Mouse (Mus musculus): ENCODE results near the gene Pstpip1.
A peak's percentile ranks its signal among the peaks of the same experiment; 100 is the strongest.

The Pstpip1 gene

GRCm38 (mm10) chr9:56104921-56105320 lies 15.2 kb downstream of the Pstpip1 start:
- DNase-seq (ENCODE audit: low read depth in 2 of 2, low spot score in 2 of 2) = no peak

DNA sequence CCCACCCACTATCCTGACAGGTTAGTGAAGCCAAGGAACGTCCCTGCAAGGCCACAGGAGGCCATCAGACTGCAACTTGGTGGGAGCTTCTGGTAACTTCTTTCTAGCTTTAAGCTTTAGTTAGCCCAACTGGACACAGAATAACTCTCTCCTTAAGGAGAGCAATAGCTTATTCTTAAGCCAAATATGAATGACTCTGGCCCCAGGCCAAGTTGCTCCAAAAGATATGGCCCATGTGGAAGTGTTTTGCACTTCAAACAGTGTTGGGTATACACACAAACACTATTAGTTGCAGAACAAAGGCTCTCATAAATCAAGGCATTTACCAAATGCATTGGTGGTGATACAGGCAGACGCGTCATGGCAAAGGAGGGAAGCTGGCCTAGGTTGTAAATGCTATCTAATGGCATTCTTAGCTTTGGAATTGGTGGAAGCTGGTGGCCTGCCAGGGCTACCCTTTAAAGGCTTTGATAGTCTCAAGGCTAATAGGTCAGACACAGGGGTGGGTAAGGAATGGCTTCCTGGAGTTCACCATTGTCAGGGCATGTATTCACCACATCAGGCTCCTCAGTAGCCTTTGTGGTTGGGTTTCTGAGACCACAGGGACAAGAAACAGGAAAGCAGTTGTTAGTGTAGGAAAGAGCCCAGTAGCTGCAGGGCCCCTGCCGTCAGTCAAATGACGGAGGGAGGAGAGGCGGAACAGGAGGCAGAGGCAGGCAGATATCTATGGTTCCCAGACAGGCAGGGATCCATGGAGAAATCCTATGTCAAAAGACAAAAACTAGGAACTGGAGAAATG lies 16.7 kb downstream of the Pstpip1 start:
- no peak for DNase-seq (ENCODE audit: low read depth in 2 of 2, low spot score in 2 of 2)

DNA sequence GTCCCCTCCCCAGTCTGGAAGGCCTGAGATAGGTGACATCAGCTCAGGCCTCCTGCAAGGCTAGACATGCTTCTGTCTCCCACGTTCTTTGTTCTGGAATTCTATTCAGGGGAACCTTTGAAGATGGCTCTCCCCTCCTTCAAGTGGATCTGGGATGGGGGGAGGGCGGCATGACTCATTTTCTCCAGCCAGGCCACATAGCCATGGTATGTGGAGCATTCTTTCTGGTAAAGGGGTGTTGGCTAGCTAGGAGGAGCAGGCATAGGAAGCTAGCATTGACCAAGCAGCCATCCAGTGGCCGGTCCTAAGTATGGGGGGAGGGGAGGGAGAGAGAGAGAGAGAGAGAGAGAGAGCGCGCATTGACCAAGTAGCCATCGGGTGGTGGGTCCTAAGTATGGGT lies 17.8 kb downstream of the Pstpip1 start:
- DNase-seq (ENCODE audit: low read depth in 2 of 2, low spot score in 2 of 2) = no peak

DNA sequence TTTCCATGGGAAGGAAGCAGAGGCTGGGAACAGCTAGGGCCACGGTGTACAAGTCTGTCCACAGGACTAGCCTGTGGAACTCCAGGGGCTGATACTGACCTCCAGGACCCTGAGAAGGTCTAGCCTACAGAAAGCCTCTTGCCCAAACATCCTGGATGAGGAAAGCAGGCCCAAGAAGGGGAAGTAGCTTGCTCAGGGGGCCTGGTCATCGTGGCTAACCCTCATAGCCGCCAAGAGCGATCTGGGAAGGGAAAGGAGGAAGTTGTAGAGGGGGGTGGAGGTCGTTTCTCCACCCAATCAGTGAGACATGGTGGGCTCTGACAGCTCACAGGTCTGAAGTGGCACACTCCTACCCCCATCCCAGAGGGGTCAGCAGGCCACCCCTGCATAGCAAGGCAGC lies 18.4 kb downstream of the Pstpip1 start:
- DNase-seq (ENCODE audit: low read depth in 2 of 2, low spot score in 2 of 2) = no peak

DNA sequence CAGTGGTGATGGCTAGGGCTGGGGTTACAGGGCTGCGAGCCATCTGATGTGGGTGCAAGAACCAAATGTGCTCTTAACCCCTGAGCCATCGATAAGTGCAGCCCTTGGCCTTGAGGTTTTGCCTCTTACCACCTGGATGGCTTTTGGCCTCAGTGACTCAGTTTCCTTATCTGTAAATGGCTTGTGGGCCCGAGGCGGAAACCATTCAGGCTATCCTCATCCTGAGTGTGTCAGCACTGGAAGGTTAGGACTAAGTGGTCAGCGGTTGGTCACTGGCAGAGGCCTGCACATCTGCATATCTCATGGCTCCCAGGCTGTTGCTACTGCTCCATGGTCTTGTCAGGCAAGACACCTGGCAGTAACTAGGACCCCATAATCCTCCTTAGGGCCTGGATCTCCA lies 28.3 kb downstream of the Pstpip1 start:
- no peak for DNase-seq (ENCODE audit: low read depth in 2 of 2, low spot score in 2 of 2)

- peak; percentile 49 to 55 for DNase-seq (ENCODE audit: low read depth in 2 of 2, low spot score in 2 of 2)
These were observed 28.8 kb downstream of the Pstpip1 start for GRCm38 (mm10) chr9:56118582-56118981.

DNA sequence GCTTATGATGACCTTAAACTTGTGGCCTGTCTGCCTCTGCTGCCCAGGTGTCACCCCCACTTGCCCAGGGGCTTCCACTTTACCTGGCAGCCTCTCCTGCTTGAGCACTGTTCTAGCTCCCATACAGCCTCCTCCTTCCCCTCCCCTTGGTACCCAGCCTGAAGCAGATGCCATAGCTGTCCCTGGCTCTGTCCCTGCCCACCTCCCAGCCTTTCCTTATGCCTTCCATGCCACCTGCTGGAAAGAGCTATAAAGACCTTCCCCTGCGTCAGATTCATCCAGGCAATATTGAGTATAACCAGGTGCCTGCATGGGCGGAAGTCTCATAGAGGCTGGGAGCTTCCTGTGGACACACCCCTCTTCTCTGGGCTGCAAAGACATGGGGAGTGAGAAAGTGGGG lies 29.9 kb downstream of the Pstpip1 start:
- DNase-seq (ENCODE audit: low read depth in 2 of 2, low spot score in 2 of 2) = no peak

GRCm38 (mm10) chr9:56121097-56121496 lies 31.3 kb downstream of the Pstpip1 start:
- DNase-seq (ENCODE audit: low read depth in 2 of 2, low spot score in 2 of 2) = no peak

DNA sequence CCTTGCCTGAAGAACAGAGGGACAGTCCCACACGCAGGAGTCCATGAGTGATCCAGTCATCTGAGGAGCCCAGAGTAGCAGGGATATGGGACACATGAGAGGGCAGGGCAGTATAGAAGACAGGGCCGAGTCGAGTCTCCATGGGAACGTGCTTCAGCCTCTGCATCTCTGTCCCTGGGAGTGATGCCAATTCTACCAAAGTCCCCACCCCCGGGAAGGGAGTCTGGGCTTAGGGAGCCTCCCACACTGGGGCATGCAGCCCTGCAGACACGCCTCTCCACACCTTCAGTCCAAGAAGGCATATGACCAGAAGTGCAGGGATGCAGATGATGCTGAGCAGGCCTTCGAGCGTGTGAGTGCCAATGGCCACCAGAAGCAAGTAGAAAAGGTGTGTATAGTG lies 33.2 kb downstream of the Pstpip1 start:
- DNase-seq (ENCODE audit: low read depth in 2 of 2, low spot score in 2 of 2) = no peak

- no peak for DNase-seq (ENCODE audit: low read depth in 2 of 2, low spot score in 2 of 2)
These were observed 33.9 kb downstream of the Pstpip1 start for GRCm38 (mm10) chr9:56123613-56124012.

- DNase-seq (ENCODE audit: low read depth in 2 of 2, low spot score in 2 of 2) = no peak
These were observed 34.8 kb downstream of the Pstpip1 start for GRCm38 (mm10) chr9:56124561-56124960.

GRCm38 (mm10) chr9:56126453-56127173 lies 36.9 kb downstream of the Pstpip1 start:
- no peak for DNase-seq (ENCODE audit: low read depth in 2 of 2, low spot score in 2 of 2)

DNA sequence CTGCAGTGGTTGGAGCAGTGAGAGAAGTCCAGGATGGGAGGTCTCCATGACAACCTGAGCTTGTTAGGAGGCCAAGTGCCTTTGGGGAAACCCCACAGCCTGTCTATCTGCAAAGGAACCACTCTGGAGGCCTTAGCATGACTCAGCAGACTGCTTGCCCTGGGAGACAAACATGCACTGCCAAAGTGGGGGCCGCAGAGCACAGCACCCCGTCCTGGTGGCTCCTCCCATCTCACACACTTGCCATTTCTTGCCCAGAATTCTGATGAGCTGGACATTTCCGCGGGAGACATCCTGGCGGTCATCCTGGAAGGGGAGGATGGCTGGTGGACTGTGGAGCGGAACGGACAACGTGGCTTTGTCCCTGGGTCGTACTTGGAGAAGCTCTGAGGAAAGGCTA lies 38.6 kb downstream of the Pstpip1 start:
- no peak for DNase-seq (ENCODE audit: low read depth in 2 of 2, low spot score in 2 of 2)

DNA sequence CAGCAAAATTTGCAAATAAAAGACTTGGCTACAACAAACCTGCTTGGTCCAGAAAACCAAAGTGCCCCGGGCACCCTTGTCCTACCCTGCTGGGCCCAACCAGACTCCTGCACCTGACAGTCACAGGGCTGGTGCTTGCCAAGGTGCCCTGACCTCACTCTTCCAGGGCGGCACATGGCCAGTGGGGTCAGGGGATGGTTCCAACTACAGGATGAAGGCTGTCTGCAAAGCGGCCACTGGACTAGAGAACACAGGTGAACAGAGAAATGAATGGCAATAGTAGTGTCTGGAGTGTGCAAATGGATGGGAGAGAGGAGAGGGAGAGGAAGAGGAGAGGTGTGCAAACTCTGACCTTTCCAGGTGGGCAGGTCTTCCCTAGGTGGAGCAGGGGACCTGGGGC lies 40.2 kb downstream of the Pstpip1 start:
- no peak for DNase-seq (ENCODE audit: low read depth in 2 of 2, low spot score in 2 of 2)

- DNase-seq (ENCODE audit: low read depth in 2 of 2, low spot score in 2 of 2) = no peak
These were observed 40.8 kb downstream of the Pstpip1 start for GRCm38 (mm10) chr9:56130536-56130935.

- no peak for DNase-seq (ENCODE audit: low read depth in 2 of 2, low spot score in 2 of 2)
These were observed 42.2 kb downstream of the Pstpip1 start for GRCm38 (mm10) chr9:56131813-56132525.

GRCm38 (mm10) chr9:56133970-56134369 lies 44.2 kb downstream of the Pstpip1 start:
- no peak for DNase-seq (ENCODE audit: low read depth in 2 of 2, low spot score in 2 of 2)

GRCm38 (mm10) chr9:56134614-56135013 lies 44.9 kb downstream of the Pstpip1 start:
- DNase-seq (ENCODE audit: low read depth in 2 of 2, low spot score in 2 of 2) = no peak

DNA sequence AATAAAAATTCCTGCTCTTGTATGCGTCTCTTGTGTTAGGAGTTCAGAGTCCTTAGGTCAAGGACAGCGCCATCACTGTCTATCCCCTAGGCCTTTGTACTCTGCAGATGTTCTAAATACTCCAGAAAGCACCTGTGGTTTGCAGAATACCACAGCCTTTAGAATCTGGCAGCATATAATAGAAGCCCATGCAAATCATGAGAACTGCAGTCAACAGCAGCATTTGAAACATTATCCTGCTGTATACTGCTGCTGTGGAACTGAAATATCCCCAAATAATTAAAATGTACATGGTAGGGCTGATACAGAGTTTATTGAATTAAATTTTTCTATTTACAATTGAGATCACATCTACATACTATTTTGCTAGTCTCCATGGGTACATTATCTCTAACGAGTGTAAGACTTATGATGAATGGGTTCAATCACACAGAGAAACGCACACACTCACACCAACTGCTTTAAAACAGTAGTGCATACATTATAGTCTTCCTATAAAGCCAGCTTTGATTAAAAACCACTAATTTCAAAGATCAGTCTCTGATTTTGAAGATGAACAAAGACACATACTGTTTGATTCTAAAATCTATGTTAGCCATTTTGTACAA lies 45.9 kb downstream of the Pstpip1 start:
- no peak for DNase-seq (ENCODE audit: low read depth in 2 of 2, low spot score in 2 of 2)

DNA sequence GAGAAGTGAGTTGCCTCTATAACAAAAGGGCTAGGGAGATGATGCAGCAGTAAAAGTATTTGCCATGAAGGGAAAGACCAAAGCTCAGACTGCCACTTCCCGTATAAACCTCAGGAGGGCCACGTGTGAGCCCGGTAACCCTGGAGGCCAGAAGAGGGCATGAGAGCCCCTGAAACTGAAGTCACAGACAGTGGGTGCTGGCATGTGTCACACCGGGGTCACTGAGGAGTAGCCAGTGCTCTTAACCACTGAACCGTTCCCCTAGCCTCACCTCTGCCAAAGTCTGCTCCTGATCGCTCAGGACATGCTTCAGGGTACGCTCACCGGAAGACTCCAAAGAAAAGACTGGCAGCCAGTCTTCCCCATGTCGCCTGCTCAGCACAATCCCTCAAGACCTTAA lies 52.0 kb downstream of the Pstpip1 start:
- no peak for DNase-seq (ENCODE audit: low read depth in 2 of 2, low spot score in 2 of 2)

DNA sequence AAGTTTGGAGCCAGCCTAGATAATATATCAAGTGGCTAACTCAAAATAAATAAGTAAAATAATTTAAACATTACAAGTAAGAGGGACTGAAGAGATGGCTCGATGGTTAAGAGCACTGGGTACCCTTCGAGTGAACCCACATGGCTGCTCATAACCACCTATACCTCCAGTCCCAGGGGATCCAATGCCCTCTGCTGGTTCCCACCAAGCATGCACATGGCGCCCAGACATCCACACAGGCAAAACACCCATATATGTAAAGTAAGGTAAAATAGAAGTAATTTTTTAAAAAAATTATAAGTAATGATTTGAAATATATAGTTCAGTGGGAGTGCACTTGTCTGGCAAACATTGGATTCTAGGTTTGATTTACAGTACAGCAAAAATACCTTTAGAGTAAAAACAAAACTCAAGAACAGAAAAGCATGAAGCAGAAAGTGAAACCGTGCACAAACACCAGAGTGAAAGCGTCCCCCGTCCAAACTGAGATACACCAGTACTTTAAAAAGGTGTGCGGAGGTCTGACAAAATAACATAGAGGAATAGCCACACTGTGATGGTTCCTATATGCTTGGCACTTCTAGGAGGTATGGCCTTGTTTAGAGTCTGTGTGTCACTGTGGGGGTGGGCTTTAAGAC lies 54.7 kb downstream of the Pstpip1 start:
- no peak for DNase-seq (ENCODE audit: low read depth in 2 of 2, low spot score in 2 of 2)

Data from CD8-positive naive resting alpha-beta T cell, adult 2 months (primary cell).